Mouse (Mus musculus): ENCODE data around the gene Klhdc8a. TPM values are rescaled to one million over a fixed set of nuclear protein-coding genes. Genes with fewer than 3 reads are reported as not detected.

Klhdc8a gene
- polyA plus RNA-seq (2011; ENCODE audit: insufficient read length, low read depth, missing spikeins), result 10.5 and 16.1 TPM in 2 replicates

DNA sequence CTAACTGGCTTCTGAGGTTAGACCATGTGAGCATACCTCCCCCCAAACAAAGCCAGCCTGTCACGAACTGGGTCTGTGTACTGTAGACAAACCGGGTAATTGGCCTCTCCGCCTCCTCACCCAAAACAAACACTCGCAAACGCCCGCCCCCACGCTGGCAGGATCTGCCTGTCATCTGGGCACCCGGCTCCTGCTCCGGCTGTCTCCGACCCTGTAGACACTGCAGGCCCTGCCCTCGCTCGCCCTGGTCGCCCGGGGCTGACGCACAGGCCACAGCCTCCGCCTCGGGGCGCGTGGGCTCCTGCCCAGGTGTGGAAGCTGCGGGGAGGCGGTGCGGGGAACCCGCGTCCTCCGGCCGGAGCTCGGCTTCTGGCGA is at the start of gene Klhdc8a:
Klhdc8a (plus strand) TSS at position 202 of the 376 bp plus-strand sequence.
- peaks cover 12% of the 10 kb centered on the region for H3K4me1 ChIP-seq (ENCODE audit: control insufficient read depth, insufficient read depth, low read length)
- peak within 1 kb of the TSS; percentile 61 for H3K4me3 ChIP-seq (ENCODE audit: insufficient read depth, low read length)
- no peak for TF ChIP-seq CTCF (IDR thresholded peaks at IDR 0.05; ENCODE audit: borderline replicate concordance, insufficient read depth, low read length)
- TF ChIP-seq POLR2A (IDR thresholded peaks at IDR 0.05; ENCODE audit: low read depth, low read length), result 0 out of 2 replicates have a peak, but pooled peaks have one; percentile 35
- peak within 1 kb of the TSS; percentile 10; the same call in 1 of the 2 replicates for H3K27ac ChIP-seq (ENCODE audit: insufficient read depth, low read length)

DNA sequence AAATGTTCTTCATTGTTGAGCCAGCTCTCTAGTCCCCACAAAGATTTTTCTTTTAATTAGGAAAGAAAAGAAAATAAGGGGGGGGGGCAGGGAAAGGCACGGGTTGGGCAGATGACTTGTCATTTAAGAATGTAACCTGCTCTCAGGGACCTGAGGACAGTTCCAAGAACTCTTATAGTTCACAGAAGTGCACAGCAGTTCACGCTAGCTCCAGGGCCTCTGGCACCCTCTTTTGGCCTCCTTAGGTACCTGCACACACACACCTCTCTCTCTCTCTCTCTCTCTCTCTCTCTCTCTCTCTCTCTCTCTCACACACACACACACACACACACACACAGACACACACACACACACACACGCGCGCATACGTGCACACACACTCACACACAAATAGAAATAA is 44.0 kb upstream of the Klhdc8a start:
- no peak overlapping the region for H3K27ac ChIP-seq (ENCODE audit: insufficient read depth, low read length)
- TF ChIP-seq CTCF (IDR thresholded peaks at IDR 0.05; ENCODE audit: borderline replicate concordance, insufficient read depth, low read length) (0 out of 2 replicates have a peak, but pooled peaks have one; percentile 15), POLR2A (IDR thresholded peaks at IDR 0.05; ENCODE audit: low read depth, low read length) (no peak)
- no peak overlapping the region for H3K4me3 ChIP-seq (ENCODE audit: insufficient read depth, low read length)

DNA sequence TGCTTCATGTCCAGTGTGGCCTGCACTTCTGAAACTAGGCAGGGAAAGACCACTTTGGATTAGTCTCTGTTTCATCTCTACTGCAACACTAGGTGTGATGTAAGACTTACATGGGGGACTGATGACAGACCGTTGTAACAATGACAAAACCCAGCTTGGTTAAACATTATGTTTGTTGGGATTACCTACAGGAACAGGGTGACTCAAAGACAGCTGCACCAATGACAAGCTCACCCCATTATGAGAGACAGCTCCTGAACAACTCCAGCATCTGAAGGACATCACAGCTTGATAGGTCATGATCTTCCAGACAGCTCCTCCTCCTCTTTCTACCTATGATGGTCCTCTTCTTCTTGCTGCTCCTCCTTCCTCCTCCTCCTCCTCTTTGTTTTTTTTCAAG is 38.1 kb upstream of the Klhdc8a start:
- 0 out of 2 replicates have a peak, but pooled peaks cover 2% of the 10 kb centered on the region for H3K4me1 ChIP-seq (ENCODE audit: control insufficient read depth, insufficient read depth, low read length)
- TF ChIP-seq CTCF (IDR thresholded peaks at IDR 0.05; ENCODE audit: borderline replicate concordance, insufficient read depth, low read length), result no peak
- no peak for TF ChIP-seq POLR2A (IDR thresholded peaks at IDR 0.05; ENCODE audit: low read depth, low read length)
- H3K27ac ChIP-seq (ENCODE audit: insufficient read depth, low read length), result no peak overlapping the region
- no peak overlapping the region for H3K4me3 ChIP-seq (ENCODE audit: insufficient read depth, low read length)

More for the DNA sequence above, 44.0 kb upstream of the Klhdc8a start:
- no peaks in the 10 kb centered on the region for H3K4me1 ChIP-seq (ENCODE audit: control insufficient read depth, insufficient read depth, low read length)

DNA sequence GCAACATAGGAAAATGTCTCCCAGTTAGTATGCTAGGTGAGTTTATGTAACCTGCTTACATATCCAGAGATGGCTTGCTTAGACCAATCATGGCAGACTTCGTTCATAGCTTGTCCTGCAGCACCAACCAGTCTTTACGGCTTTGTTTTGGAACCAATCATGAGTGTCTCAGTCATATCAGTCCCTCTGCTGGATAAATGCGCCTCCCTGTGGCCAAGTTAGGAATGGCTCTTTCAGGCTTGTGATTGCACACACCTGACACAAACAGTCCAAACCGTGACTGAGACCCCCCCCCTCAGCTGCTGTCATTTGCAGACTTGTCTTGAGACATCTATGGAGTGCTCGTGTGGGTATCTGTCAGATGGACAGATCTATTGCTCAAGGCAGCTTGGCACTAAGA is 37.4 kb upstream of the Klhdc8a start:
- no peak for TF ChIP-seq POLR2A (IDR thresholded peaks at IDR 0.05; ENCODE audit: low read depth, low read length)
- TF ChIP-seq CTCF (IDR thresholded peaks at IDR 0.05; ENCODE audit: borderline replicate concordance, insufficient read depth, low read length), result no peak
- H3K4me3 ChIP-seq (ENCODE audit: insufficient read depth, low read length), result no peak overlapping the region
- H3K27ac ChIP-seq (ENCODE audit: insufficient read depth, low read length), result no peak overlapping the region
- H3K4me1 ChIP-seq (ENCODE audit: control insufficient read depth, insufficient read depth, low read length), result 0 out of 2 replicates have a peak, but pooled peaks cover 2% of the 10 kb centered on the region

DNA sequence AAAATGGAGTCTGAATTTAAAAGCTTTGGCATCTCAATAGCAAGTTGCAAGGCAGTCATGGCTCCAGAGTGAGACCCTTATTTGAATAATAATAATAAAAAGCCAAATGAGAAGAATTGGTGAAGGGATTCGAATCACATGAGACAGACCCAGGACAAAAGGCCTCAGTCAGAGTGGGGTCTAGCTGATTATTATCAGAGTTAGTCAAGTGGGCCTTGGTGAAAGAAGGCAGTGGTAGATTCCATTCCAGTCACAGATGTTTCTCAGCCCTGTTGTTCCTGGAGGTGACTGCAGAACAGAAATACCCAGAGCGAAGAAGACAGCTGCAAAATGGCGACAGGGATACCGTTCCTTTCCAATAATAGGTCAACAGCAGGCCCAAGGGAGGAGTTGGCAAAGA is 34.8 kb upstream of the Klhdc8a start:
- no peak overlapping the region for H3K4me3 ChIP-seq (ENCODE audit: insufficient read depth, low read length)
- H3K27ac ChIP-seq (ENCODE audit: insufficient read depth, low read length), result no peak overlapping the region
- no peak for TF ChIP-seq CTCF (IDR thresholded peaks at IDR 0.05; ENCODE audit: borderline replicate concordance, insufficient read depth, low read length)
- no peak for TF ChIP-seq POLR2A (IDR thresholded peaks at IDR 0.05; ENCODE audit: low read depth, low read length)
- peaks cover 8% of the 10 kb centered on the region for H3K4me1 ChIP-seq (ENCODE audit: control insufficient read depth, insufficient read depth, low read length)

DNA sequence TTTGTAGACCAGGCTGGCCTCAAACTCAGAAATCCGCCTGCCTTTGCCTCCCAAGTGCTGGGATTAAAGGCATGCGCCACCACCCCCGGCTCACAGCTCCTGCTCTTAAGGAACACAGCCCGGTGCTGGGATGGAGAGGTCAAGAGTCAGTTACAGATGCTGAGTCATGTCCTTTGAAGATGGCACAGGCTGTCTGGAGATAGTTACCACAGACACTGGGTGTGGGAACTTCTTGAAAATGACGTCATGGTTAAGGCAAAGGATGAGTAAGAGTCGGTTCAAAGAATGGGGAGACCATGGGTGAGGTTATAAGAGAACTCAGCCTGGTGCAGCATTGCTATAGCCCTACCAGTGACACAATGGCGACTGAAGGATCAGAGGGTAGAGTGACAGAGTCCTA is 33.8 kb upstream of the Klhdc8a start:
- Histone ChIP-seq H3K4me1 (ENCODE audit: control insufficient read depth, insufficient read depth, low read length) (peaks cover 8% of the 10 kb centered on the region), H3K4me3 (ENCODE audit: insufficient read depth, low read length) (no peak overlapping the region), H3K27ac (ENCODE audit: insufficient read depth, low read length) (no peak overlapping the region)
- TF ChIP-seq POLR2A (IDR thresholded peaks at IDR 0.05; ENCODE audit: low read depth, low read length) (no peak), CTCF (IDR thresholded peaks at IDR 0.05; ENCODE audit: borderline replicate concordance, insufficient read depth, low read length) (no peak)

DNA sequence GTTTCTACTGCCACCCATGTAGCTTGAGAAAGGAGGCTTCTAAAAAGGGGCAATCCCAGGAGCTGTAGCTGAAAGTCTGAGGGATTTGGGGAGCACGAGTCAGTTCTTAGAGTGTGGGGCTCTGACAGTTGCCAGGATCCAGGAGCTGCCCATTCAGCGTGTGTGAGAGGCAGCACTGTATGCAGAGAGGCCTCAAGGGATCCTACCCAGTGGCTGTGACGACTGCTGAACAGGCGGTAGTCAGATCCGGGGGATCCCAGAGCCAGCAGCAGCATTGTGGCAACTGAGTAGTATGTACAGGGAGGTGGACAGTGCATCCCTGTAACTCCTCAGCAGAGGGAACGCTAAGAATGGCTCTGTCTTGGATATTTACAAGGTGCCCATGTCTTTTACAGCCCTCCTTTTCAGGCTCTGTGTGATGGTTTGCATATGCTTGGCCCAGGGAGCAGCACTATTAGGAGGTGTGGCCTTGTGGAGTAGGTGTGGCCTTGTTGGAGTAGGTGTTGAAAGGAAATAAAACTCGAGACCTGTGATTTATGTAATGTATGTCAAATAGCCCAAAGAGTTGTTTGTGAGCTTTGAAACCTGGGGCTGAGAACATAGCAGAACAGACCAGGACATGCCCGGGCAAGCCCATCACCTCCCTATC is 33.1 kb upstream of the Klhdc8a start:
- H3K4me1 ChIP-seq (ENCODE audit: control insufficient read depth, insufficient read depth, low read length), result peaks cover 8% of the 10 kb centered on the region
- no peak for TF ChIP-seq POLR2A (IDR thresholded peaks at IDR 0.05; ENCODE audit: low read depth, low read length)
- no peak for TF ChIP-seq CTCF (IDR thresholded peaks at IDR 0.05; ENCODE audit: borderline replicate concordance, insufficient read depth, low read length)
- H3K4me3 ChIP-seq (ENCODE audit: insufficient read depth, low read length), result no peak overlapping the region
- no peak overlapping the region for H3K27ac ChIP-seq (ENCODE audit: insufficient read depth, low read length)

DNA sequence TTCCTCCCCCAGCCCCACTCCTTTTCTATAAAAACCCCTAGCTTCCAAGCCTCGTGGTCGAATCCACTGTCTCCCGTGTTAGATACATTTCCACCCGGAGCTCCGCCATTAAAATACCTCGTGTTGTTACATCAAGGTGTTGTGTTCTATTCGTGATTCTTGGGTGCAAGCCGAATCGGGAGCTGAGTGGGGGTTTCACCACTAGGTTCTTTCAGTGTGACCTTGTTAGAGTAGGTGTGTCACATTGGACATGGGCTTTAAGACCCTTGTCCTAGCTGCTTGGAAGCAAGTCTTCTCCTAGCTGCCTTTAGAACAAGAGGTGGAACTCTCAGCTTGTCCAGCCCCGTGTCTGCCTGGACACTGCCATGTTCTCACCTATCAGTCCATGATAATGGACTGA is 32.5 kb upstream of the Klhdc8a start:
- Histone ChIP-seq H3K4me3 (ENCODE audit: insufficient read depth, low read length) (no peak overlapping the region), H3K27ac (ENCODE audit: insufficient read depth, low read length) (no peak overlapping the region), H3K4me1 (ENCODE audit: control insufficient read depth, insufficient read depth, low read length) (peaks cover 8% of the 10 kb centered on the region)
- no peak for TF ChIP-seq CTCF (IDR thresholded peaks at IDR 0.05; ENCODE audit: borderline replicate concordance, insufficient read depth, low read length)
- no peak for TF ChIP-seq POLR2A (IDR thresholded peaks at IDR 0.05; ENCODE audit: low read depth, low read length)

DNA sequence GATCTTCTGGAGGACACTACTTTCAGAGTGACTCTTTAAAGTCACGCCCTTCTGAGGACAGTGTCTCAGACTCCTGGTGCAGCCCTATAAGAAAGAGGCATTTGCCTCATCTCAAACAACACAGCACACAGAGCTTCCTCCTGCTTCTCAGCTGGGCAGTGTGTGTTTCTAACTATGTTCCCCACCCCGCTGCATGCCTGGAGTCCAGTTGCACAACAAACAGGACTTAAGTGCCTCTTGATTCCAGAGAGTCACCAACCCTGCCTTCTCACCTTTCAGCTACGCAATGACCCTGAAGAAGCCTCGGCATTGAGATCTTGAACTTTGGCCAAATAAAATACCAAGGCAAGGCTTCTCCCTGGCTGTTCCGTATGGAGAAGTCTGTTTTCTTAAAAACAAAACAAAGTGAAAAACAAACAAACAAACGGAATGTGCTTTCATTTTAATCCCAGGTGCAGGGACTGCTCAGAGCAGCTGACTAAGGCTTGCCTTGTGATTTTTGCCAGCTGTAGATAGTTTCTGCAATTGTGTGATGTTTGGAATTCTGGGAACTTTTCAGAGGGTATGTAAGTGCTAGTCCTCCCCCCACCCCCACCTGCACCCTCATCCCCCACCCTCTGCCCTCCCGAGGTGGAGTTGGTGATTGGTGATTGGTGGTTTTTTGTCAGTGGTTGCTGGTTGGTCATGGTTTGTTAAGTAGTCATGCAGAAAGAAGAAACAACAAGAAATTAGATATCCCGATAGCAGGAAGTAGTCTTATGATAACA is 31.5 kb upstream of the Klhdc8a start:
- TF ChIP-seq CTCF (IDR thresholded peaks at IDR 0.05; ENCODE audit: borderline replicate concordance, insufficient read depth, low read length), result no peak
- no peak for TF ChIP-seq POLR2A (IDR thresholded peaks at IDR 0.05; ENCODE audit: low read depth, low read length)
- Histone ChIP-seq H3K4me1 (ENCODE audit: control insufficient read depth, insufficient read depth, low read length) (peaks cover 8% of the 10 kb centered on the region), H3K4me3 (ENCODE audit: insufficient read depth, low read length) (no peak overlapping the region), H3K27ac (ENCODE audit: insufficient read depth, low read length) (no peak overlapping the region)

DNA sequence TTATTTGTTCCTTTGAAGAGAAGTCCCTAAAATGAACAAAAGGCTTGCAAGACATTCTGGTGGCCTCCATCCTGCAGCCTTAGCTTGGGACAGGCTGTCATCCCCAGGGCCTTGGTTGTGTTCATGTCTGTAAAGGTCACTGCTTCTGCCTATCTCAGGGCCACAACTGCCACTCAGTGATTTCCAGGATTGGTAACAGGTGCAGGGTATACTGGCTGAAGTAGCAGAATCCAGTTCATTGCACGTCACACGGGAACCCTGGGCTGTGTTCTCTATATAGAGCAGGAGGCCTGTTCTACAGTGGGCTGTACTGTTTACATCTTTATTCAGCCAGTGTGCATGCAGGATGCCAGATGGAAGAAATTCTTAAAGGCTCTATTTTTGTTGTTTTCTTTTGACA is 30.5 kb upstream of the Klhdc8a start:
- Histone ChIP-seq H3K27ac (ENCODE audit: insufficient read depth, low read length) (no peak overlapping the region), H3K4me3 (ENCODE audit: insufficient read depth, low read length) (no peak overlapping the region), H3K4me1 (ENCODE audit: control insufficient read depth, insufficient read depth, low read length) (peaks cover 8% of the 10 kb centered on the region)
- TF ChIP-seq POLR2A (IDR thresholded peaks at IDR 0.05; ENCODE audit: low read depth, low read length) (no peak), CTCF (IDR thresholded peaks at IDR 0.05; ENCODE audit: borderline replicate concordance, insufficient read depth, low read length) (no peak)

Data from embryonic fibroblast, embryonic 13.5 days (primary cell).